Mouse (Mus musculus): ENCODE results near the gene Ints5. TPM values are rescaled to one million over a fixed set of nuclear protein-coding genes. Genes with fewer than 3 reads are reported as not detected.

Gene Ints5
- total and polyA plus RNA-seq, 2 experiments = 3.8 to 15.9 TPM

DNA sequence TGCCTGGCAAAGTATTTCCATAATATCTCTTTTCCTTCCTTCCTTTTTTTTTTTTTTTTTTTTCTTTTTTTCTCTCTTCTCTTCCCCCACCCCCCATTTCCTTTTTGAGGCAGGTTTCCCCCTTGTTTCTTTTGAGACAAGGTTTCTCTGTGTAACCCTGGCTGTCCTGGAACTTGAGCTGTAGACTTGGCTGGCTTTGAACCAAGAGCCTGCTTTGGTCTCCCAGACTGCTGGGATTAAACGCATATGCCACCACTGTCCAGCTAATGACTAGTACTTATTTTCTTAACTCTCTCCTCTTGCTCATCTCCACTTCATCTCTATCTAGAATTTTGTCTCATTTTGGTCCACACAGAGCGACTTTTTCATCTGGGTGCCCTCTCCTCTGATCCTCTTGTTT is 50.2 kb downstream of the Ints5 start:
- Histone ChIP-seq H3K9ac (ENCODE audit: low read depth, low read length) (peak overlapping the region; percentile 89; the same call in 1 of the 2 replicates), H3K79me2 (ENCODE audit: control insufficient read depth, insufficient read depth, low read length) (peaks cover 4% of the 10 kb centered on the region; the same call in 1 of the 2 replicates), H3K27ac (replicated peaks; ENCODE audit: insufficient read depth, low read depth, low read length) (no peak overlapping the region), H3K4me1 (ENCODE audit: control insufficient read depth, insufficient read depth, low read length) (peaks cover 14% of the 10 kb centered on the region), H3K4me3 (ENCODE audit: insufficient read depth, low read depth, low read length) (peak overlapping the region; percentile 30; the same call in 1 of the 2 replicates), H3K27me3 (ENCODE audit: control insufficient read depth, insufficient read depth, low read length) (no peaks in the 10 kb centered on the region), H3K36me3 (ENCODE audit: control insufficient read depth, insufficient read depth, low read length) (peaks cover 26% of the 10 kb centered on the region)
- TF ChIP-seq POLR2A (IDR thresholded peaks at IDR 0.05; ENCODE audit: extremely low read depth, insufficient read depth, low read length) = no peak
- TF ChIP-seq CTCF (IDR thresholded peaks at IDR 0.05; ENCODE audit: low read depth, low read length) = no peak
- DNase-seq (ENCODE audit: extremely low read depth, low read depth, low spot score) = no peak
- WGBS = 45% methylated on average over 2 of the region's 2 CpGs

DNA sequence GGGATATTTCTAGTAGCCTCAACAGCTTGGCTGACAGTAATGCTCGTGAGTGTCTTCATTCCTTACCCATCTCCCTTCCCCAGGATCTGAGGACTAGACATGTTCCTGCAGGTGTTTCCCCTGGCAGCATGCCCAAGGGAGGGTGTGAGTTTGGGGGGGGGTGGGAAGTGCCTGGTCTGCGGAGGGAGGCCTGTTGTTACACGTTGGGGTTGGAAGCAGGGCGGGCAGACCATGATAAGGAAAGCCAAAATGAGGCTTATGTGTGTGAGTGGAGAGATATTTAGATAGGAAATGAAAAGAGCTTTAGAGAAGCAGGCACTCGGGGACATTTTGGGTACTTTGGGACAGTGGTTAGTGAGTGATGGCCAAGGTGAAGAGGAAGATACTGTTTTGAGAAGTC is 51.3 kb downstream of the Ints5 start:
- H3K4me1 ChIP-seq (ENCODE audit: control insufficient read depth, insufficient read depth, low read length) = peaks cover 14% of the 10 kb centered on the region
- no peak overlapping the region for H3K9ac ChIP-seq (ENCODE audit: low read depth, low read length)
- no peak overlapping the region for H3K27ac ChIP-seq (replicated peaks; ENCODE audit: insufficient read depth, low read depth, low read length)
- DNase-seq (ENCODE audit: extremely low read depth, low read depth, low spot score) = no peak
- H3K27me3 ChIP-seq (ENCODE audit: control insufficient read depth, insufficient read depth, low read length) = no peaks in the 10 kb centered on the region
- peaks cover 4% of the 10 kb centered on the region; the same call in 1 of the 2 replicates for H3K79me2 ChIP-seq (ENCODE audit: control insufficient read depth, insufficient read depth, low read length)
- H3K4me3 ChIP-seq (ENCODE audit: insufficient read depth, low read depth, low read length) = no peak overlapping the region
- peaks cover 34% of the 10 kb centered on the region for H3K36me3 ChIP-seq (ENCODE audit: control insufficient read depth, insufficient read depth, low read length)
- 63% methylated on average over 5 of the region's 5 CpGs for WGBS
- TF ChIP-seq POLR2A (IDR thresholded peaks at IDR 0.05; ENCODE audit: extremely low read depth, insufficient read depth, low read length) (no peak), CTCF (IDR thresholded peaks at IDR 0.05; ENCODE audit: low read depth, low read length) (no peak)

DNA sequence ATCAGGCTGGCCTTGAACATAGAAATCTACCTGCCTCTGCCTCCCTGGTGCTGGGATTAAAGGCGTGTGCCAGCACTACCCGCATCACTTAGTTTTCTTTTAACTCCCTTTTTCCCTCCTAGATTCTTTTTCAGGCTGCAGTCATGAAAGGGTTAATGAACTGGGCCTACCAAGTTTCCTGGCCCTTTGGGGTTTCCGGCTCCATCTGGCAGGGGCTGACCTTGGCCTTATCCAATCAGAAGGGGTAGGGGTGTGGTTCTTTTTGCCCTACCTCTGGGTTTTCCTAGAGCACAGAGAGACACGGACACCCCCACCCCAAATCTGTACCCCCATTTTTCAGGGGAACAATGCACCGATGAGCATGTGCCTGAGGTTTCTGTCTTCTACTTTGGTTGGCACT is 51.9 kb downstream of the Ints5 start:
- Histone ChIP-seq H3K27ac (replicated peaks; ENCODE audit: insufficient read depth, low read depth, low read length) (no peak overlapping the region), H3K79me2 (ENCODE audit: control insufficient read depth, insufficient read depth, low read length) (peaks cover 4% of the 10 kb centered on the region; the same call in 1 of the 2 replicates), H3K4me3 (ENCODE audit: insufficient read depth, low read depth, low read length) (no peak overlapping the region), H3K9ac (ENCODE audit: low read depth, low read length) (no peak overlapping the region), H3K27me3 (ENCODE audit: control insufficient read depth, insufficient read depth, low read length) (no peaks in the 10 kb centered on the region), H3K4me1 (ENCODE audit: control insufficient read depth, insufficient read depth, low read length) (peaks cover 14% of the 10 kb centered on the region), H3K36me3 (ENCODE audit: control insufficient read depth, insufficient read depth, low read length) (peaks cover 36% of the 10 kb centered on the region)
- TF ChIP-seq CTCF (IDR thresholded peaks at IDR 0.05; ENCODE audit: low read depth, low read length) (no peak), POLR2A (IDR thresholded peaks at IDR 0.05; ENCODE audit: extremely low read depth, insufficient read depth, low read length) (no peak)
- WGBS = 37% methylated on average over 5 of the region's 5 CpGs
- peak; percentile 42 for DNase-seq (ENCODE audit: extremely low read depth, low read depth, low spot score)

DNA sequence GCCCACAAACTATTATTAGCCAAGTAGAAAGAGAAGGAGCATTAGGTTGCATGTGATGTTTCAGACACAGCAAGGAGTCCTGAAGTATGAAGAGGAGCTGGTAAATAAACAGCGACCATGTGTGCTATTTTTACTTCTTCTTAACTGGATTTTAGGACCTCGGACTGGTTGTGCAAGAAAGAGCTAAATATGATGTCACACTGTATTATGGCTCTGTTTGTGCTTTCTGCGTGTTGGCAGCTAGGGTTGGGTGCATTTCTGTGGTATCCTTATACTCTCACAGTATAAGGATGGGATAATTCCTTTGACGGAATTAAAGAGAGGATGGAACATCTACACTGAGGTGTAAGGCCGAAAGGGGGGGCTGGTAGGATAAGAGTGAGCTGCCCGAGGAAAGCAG is 52.4 kb downstream of the Ints5 start:
- 46% methylated on average over 6 of the region's 6 CpGs for WGBS
- Histone ChIP-seq H3K27ac (replicated peaks; ENCODE audit: insufficient read depth, low read depth, low read length) (no peak overlapping the region), H3K4me3 (ENCODE audit: insufficient read depth, low read depth, low read length) (no peak overlapping the region), H3K36me3 (ENCODE audit: control insufficient read depth, insufficient read depth, low read length) (peaks cover 37% of the 10 kb centered on the region), H3K9ac (ENCODE audit: low read depth, low read length) (no peak overlapping the region), H3K27me3 (ENCODE audit: control insufficient read depth, insufficient read depth, low read length) (no peaks in the 10 kb centered on the region), H3K4me1 (ENCODE audit: control insufficient read depth, insufficient read depth, low read length) (peaks cover 14% of the 10 kb centered on the region), H3K79me2 (ENCODE audit: control insufficient read depth, insufficient read depth, low read length) (peaks cover 4% of the 10 kb centered on the region; the same call in 1 of the 2 replicates)
- DNase-seq (ENCODE audit: extremely low read depth, low read depth, low spot score) = peak; percentile 39
- TF ChIP-seq POLR2A (IDR thresholded peaks at IDR 0.05; ENCODE audit: extremely low read depth, insufficient read depth, low read length) (no peak), CTCF (IDR thresholded peaks at IDR 0.05; ENCODE audit: low read depth, low read length) (no peak)

DNA sequence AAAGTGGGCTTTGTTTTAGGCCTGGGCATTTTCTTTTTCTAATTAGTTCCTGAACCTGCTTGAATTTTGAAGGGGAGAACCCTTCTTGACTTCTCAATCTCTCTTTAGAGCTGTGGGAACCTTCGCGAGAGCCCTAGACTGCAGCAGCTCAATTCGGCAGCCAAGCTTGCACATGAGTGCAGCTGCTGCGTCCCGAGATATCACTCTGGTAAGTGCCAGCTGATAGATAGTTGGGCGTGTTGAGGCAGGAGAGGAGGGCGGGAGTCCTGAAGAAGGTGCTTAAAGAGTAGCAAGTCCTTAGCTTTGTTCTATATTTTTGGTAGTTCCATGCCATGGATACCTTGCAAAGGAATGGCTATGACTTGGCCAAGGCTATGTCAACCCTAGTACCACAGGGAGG is 54.1 kb downstream of the Ints5 start:
- no peak overlapping the region for H3K27ac ChIP-seq (replicated peaks; ENCODE audit: insufficient read depth, low read depth, low read length)
- H3K36me3 ChIP-seq (ENCODE audit: control insufficient read depth, insufficient read depth, low read length) = peaks cover 49% of the 10 kb centered on the region
- TF ChIP-seq CTCF (IDR thresholded peaks at IDR 0.05; ENCODE audit: low read depth, low read length) = no peak
- no peak for TF ChIP-seq POLR2A (IDR thresholded peaks at IDR 0.05; ENCODE audit: extremely low read depth, insufficient read depth, low read length)
- H3K4me3 ChIP-seq (ENCODE audit: insufficient read depth, low read depth, low read length) = no peak overlapping the region
- H3K9ac ChIP-seq (ENCODE audit: low read depth, low read length) = no peak overlapping the region
- 94% methylated on average over 7 of the region's 7 CpGs for WGBS
- H3K27me3 ChIP-seq (ENCODE audit: control insufficient read depth, insufficient read depth, low read length) = no peaks in the 10 kb centered on the region
- DNase-seq (ENCODE audit: extremely low read depth, low read depth, low spot score) = no peak
- H3K79me2 ChIP-seq (ENCODE audit: control insufficient read depth, insufficient read depth, low read length) = peaks cover 4% of the 10 kb centered on the region; the same call in 1 of the 2 replicates
- H3K4me1 ChIP-seq (ENCODE audit: control insufficient read depth, insufficient read depth, low read length) = peaks cover 12% of the 10 kb centered on the region

Other genes with a start within 250 kb of the Ints5 start
Only the 30 nearest of the 33 such genes appear.
- gene Slc3a2, start 169.6 kb upstream of the Ints5 start, total RNA-seq (2014; rRNA removed) = 30.2 and 37.6 TPM in 2 replicates
- 62.9 and 71.6 TPM in 2 replicates for gene Slc3a2, start 169.6 kb upstream of the Ints5 start, polyA plus RNA-seq (2012; rRNA removed)
- 12.5 and 16.6 TPM in 2 replicates for gene Wdr74, start 157.2 kb upstream of the Ints5 start, total RNA-seq (2014; rRNA removed)
- 23.8 and 28.9 TPM in 2 replicates for gene Wdr74, start 157.2 kb upstream of the Ints5 start, polyA plus RNA-seq (2012; rRNA removed)
- 0.83 TPM in 1 of 2 replicates, not detected in the other for gene 1700092M07Rik, start 152.3 kb upstream of the Ints5 start, total RNA-seq (2014; rRNA removed)
- gene 1700092M07Rik, start 152.3 kb upstream of the Ints5 start, polyA plus RNA-seq (2012; rRNA removed) = not detected in 2 replicates
- gene Stx5a, start 151.6 kb upstream of the Ints5 start, total RNA-seq (2014; rRNA removed) = 43.5 and 46.8 TPM in 2 replicates
- gene Stx5a, start 151.6 kb upstream of the Ints5 start, polyA plus RNA-seq (2012; rRNA removed) = 42.0 and 62.1 TPM in 2 replicates
- 16.2 and 22.3 TPM in 2 replicates for gene Nxf1, start 135.9 kb upstream of the Ints5 start, total RNA-seq (2014; rRNA removed)
- gene Nxf1, start 135.9 kb upstream of the Ints5 start, polyA plus RNA-seq (2012; rRNA removed) = 27.3 and 43.1 TPM in 2 replicates
- gene Tmem223, start 122.0 kb upstream of the Ints5 start, total RNA-seq (2014; rRNA removed) = 50.3 and 66.9 TPM in 2 replicates
- gene Tmem223, start 122.0 kb upstream of the Ints5 start, polyA plus RNA-seq (2012; rRNA removed) = 93.1 and 122 TPM in 2 replicates
- 28.4 and 29.8 TPM in 2 replicates for gene Tmem179b, start 118.5 kb upstream of the Ints5 start, total RNA-seq (2014; rRNA removed)
- 68.8 and 85.1 TPM in 2 replicates for gene Tmem179b, start 118.5 kb upstream of the Ints5 start, polyA plus RNA-seq (2012; rRNA removed)
- 4.7 and 5.2 TPM in 2 replicates for gene Taf6l, start 106.6 kb upstream of the Ints5 start, total RNA-seq (2014; rRNA removed)
- gene Taf6l, start 106.6 kb upstream of the Ints5 start, polyA plus RNA-seq (2012; rRNA removed) = 5.1 and 5.3 TPM in 2 replicates
- 25.2 and 26.6 TPM in 2 replicates for gene Polr2g, start 94.4 kb upstream of the Ints5 start, total RNA-seq (2014; rRNA removed)
- 12.9 and 13.2 TPM in 2 replicates for gene Polr2g, start 94.4 kb upstream of the Ints5 start, polyA plus RNA-seq (2012; rRNA removed)
- gene Zbtb3, start 90.5 kb upstream of the Ints5 start, total RNA-seq (2014; rRNA removed) = 0.20 and 0.37 TPM in 2 replicates
- 0.31 and 0.43 TPM in 2 replicates for gene Zbtb3, start 90.5 kb upstream of the Ints5 start, polyA plus RNA-seq (2012; rRNA removed)
- gene Ttc9c, start 73.7 kb upstream of the Ints5 start, total RNA-seq (2014; rRNA removed) = 15.6 and 18.5 TPM in 2 replicates
- gene Ttc9c, start 73.7 kb upstream of the Ints5 start, polyA plus RNA-seq (2012; rRNA removed) = 8.1 and 8.3 TPM in 2 replicates
- 19.5 and 19.6 TPM in 2 replicates for gene Hnrnpul2, start 73.0 kb upstream of the Ints5 start, total RNA-seq (2014; rRNA removed)
- 11.2 and 11.6 TPM in 2 replicates for gene Hnrnpul2, start 73.0 kb upstream of the Ints5 start, polyA plus RNA-seq (2012; rRNA removed)
- gene AC129217.1, start 63.2 kb upstream of the Ints5 start, total RNA-seq (2014; rRNA removed) = 6.1 and 8.2 TPM in 2 replicates
- gene AC129217.1, start 63.2 kb upstream of the Ints5 start, polyA plus RNA-seq (2012; rRNA removed) = 1.7 TPM in 1 of 2 replicates, not detected in the other
- gene Bscl2, start 55.5 kb upstream of the Ints5 start, total RNA-seq (2014; rRNA removed) = 27.7 and 30.5 TPM in 2 replicates
- gene Bscl2, start 55.5 kb upstream of the Ints5 start, polyA plus RNA-seq (2012; rRNA removed) = 131 and 137 TPM in 2 replicates
- gene Gng3, start 53.8 kb upstream of the Ints5 start, total RNA-seq (2014; rRNA removed) = not detected in 2 replicates
- 0.05 TPM in 1 of 2 replicates, not detected in the other for gene Gng3, start 53.8 kb upstream of the Ints5 start, polyA plus RNA-seq (2012; rRNA removed)
- 0.07 and 0.09 TPM in 2 replicates for gene Lrrn4cl, start 42.2 kb upstream of the Ints5 start, total RNA-seq (2014; rRNA removed)
- 0.06 and 0.07 TPM in 2 replicates for gene Lrrn4cl, start 42.2 kb upstream of the Ints5 start, polyA plus RNA-seq (2012; rRNA removed)
- 82.7 and 88.4 TPM in 2 replicates for gene Ubxn1, start 21.5 kb upstream of the Ints5 start, total RNA-seq (2014; rRNA removed)
- gene Ubxn1, start 21.5 kb upstream of the Ints5 start, polyA plus RNA-seq (2012; rRNA removed) = 128 and 133 TPM in 2 replicates
- 21.3 and 27.7 TPM in 2 replicates for gene Uqcc3, start 12.1 kb upstream of the Ints5 start, total RNA-seq (2014; rRNA removed)
- gene Uqcc3, start 12.1 kb upstream of the Ints5 start, polyA plus RNA-seq (2012; rRNA removed) = 32.6 and 38.8 TPM in 2 replicates
- gene Lbhd1, start 9.3 kb upstream of the Ints5 start, total RNA-seq (2014; rRNA removed) = 2.5 and 3.4 TPM in 2 replicates
- gene Lbhd1, start 9.3 kb upstream of the Ints5 start, polyA plus RNA-seq (2012; rRNA removed) = 1.2 and 1.3 TPM in 2 replicates
- gene Gm49403, start 9.1 kb upstream of the Ints5 start, total RNA-seq (2014; rRNA removed) = not detected in 2 replicates
- gene Gm49403, start 9.1 kb upstream of the Ints5 start, polyA plus RNA-seq (2012; rRNA removed) = not detected in 2 replicates
- gene 1810009A15Rik, start 4.2 kb upstream of the Ints5 start, total RNA-seq (2014; rRNA removed) = 23.5 and 34.0 TPM in 2 replicates
- gene 1810009A15Rik, start 4.2 kb upstream of the Ints5 start, polyA plus RNA-seq (2012; rRNA removed) = 10.8 and 13.6 TPM in 2 replicates
- gene Gm49416, start 4.1 kb upstream of the Ints5 start, total RNA-seq (2014; rRNA removed) = 3.4 TPM in 1 of 2 replicates, not detected in the other
- 1.1 TPM in 1 of 2 replicates, not detected in the other for gene Gm49416, start 4.1 kb upstream of the Ints5 start, polyA plus RNA-seq (2012; rRNA removed)
- 111 and 132 TPM in 2 replicates for gene Ganab, start 5.1 kb downstream of the Ints5 start, total RNA-seq (2014; rRNA removed)
- 127 and 140 TPM in 2 replicates for gene Ganab, start 5.1 kb downstream of the Ints5 start, polyA plus RNA-seq (2012; rRNA removed)
- 16.8 and 22.6 TPM in 2 replicates for gene B3gat3, start 27.4 kb downstream of the Ints5 start, total RNA-seq (2014; rRNA removed)
- gene B3gat3, start 27.4 kb downstream of the Ints5 start, polyA plus RNA-seq (2012; rRNA removed) = 88.7 and 101 TPM in 2 replicates
- gene Rom1, start 36.4 kb downstream of the Ints5 start, total RNA-seq (2014; rRNA removed) = 1.7 and 2.3 TPM in 2 replicates
- 5.0 and 7.8 TPM in 2 replicates for gene Rom1, start 36.4 kb downstream of the Ints5 start, polyA plus RNA-seq (2012; rRNA removed)
- 7.4 and 7.9 TPM in 2 replicates for gene Eml3, start 36.5 kb downstream of the Ints5 start, total RNA-seq (2014; rRNA removed)
- gene Eml3, start 36.5 kb downstream of the Ints5 start, polyA plus RNA-seq (2012; rRNA removed) = 20.2 and 26.2 TPM in 2 replicates
- 25.6 and 27.1 TPM in 2 replicates for gene Mta2, start 48.9 kb downstream of the Ints5 start, total RNA-seq (2014; rRNA removed)
- gene Mta2, start 48.9 kb downstream of the Ints5 start, polyA plus RNA-seq (2012; rRNA removed) = 11.2 and 12.1 TPM in 2 replicates
- gene Tut1, start 60.8 kb downstream of the Ints5 start, total RNA-seq (2014; rRNA removed) = 6.0 and 6.2 TPM in 2 replicates
- gene Tut1, start 60.8 kb downstream of the Ints5 start, polyA plus RNA-seq (2012; rRNA removed) = 9.6 and 14.6 TPM in 2 replicates
- 101 and 117 TPM in 2 replicates for gene Eef1g, start 74.0 kb downstream of the Ints5 start, total RNA-seq (2014; rRNA removed)
- 99.1 and 107 TPM in 2 replicates for gene Eef1g, start 74.0 kb downstream of the Ints5 start, polyA plus RNA-seq (2012; rRNA removed)
- 10.3 and 10.9 TPM in 2 replicates for gene Ahnak, start 96.3 kb downstream of the Ints5 start, total RNA-seq (2014; rRNA removed)
- gene Ahnak, start 96.3 kb downstream of the Ints5 start, polyA plus RNA-seq (2012; rRNA removed) = 0.90 and 1.2 TPM in 2 replicates

Data from liver, adult 2 months (tissue).